Mouse (Mus musculus) spleen, adult 2 months (tissue): ENCODE measurements around the gene Olfml2a.

ENCODE experiments used
- CTCF ChIP-seq: fragments of 200-500 bp; IDR thresholded peaks from 2 replicates; pipeline ENCODE4 v1.5.1; 2011; ENCODE audit warnings: mild to moderate bottlenecking, inconsistent platforms; ENCODE audit not compliant: insufficient read depth, insufficient read length, insufficient replicate concordance; ENCODE audit errors: extremely low read depth
- POLR2A ChIP-seq: fragments of 200-500 bp; IDR thresholded peaks from 2 replicates; pipeline ENCODE4 v1.6.1; 2011; ENCODE audit warnings: low read depth, low read length, inconsistent platforms

GRCm38 (mm10) chr2:38904290-38904689 lies 27.5 kb upstream of the Olfml2a start:
- TF ChIP-seq CTCF, result no peak
- TF ChIP-seq POLR2A, result no peak
